Mouse (Mus musculus): ENCODE results near the gene Tm7sf2. TPM values are rescaled to one million over a fixed set of nuclear protein-coding genes. Genes with fewer than 3 reads are reported as not detected.

Tm7sf2 gene
- total and polyA plus RNA-seq, 3 experiments, result 7.6 to 13.1 TPM; not detected in 1

DNA sequence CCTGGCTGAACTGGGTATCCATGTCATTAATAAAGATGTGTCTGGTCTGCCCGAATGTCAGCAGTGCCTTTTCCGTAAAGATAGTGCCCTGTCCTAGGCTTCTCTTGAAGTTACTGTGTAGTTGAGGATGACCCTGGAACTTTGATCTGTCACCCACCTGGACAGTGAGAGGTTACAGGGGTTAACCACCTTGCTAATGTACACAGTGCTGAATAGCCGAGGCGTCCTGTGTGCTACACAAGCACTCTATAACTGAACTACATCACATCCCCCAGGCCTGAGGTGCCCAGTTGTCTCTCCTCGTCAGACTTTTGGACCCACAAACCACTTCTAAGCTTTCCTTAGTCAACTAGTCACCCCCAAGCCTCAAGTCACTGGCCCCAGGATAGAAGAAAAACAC, 5.8 kb downstream of the Tm7sf2 start:
- peak overlapping the region; percentile 73 to 83 for H3K4me3 ChIP-seq (ENCODE audit: control insufficient read depth in 1 of 2, insufficient read depth in 1 of 2, low read depth in 2 of 2, low read length in 2 of 2)
- no peaks in the 10 kb centered on the region for H3K27me3 ChIP-seq (ENCODE audit: control insufficient read depth in 1 of 2, insufficient read depth in 2 of 2, low read length in 2 of 2)
- no peaks in the 10 kb centered on the region for H3K9me3 ChIP-seq (replicated peaks; ENCODE audit: insufficient read depth, low read length)
- peaks cover 3 to 12% of the 10 kb centered on the region in 2 experiments; a peak in 3 of 4 replicates for H3K36me3 ChIP-seq (ENCODE audit: control insufficient read depth in 1 of 2, insufficient read depth in 2 of 2, low read length in 2 of 2)
- peak overlapping the region; percentile 93 for H3K9ac ChIP-seq (ENCODE audit: control insufficient read depth, low read depth, low read length, poor library complexity, severe bottlenecking)
- no peak overlapping the region for H3K27ac ChIP-seq (ENCODE audit: control insufficient read depth, low read depth, low read length)
- no peak for TF ChIP-seq MAZ (IDR thresholded peaks at IDR 0.05; ENCODE audit: low read depth, low read length)
- TF ChIP-seq GATA1 (IDR thresholded peaks at IDR 0.05; ENCODE audit: low read depth, low read length), result no peak
- no peak for TF ChIP-seq NELFE (IDR thresholded peaks at IDR 0.05; ENCODE audit: low read depth, low read length)
- no peak for TF ChIP-seq MXI1 (IDR thresholded peaks at IDR 0.05; ENCODE audit: low read depth, low read length)
- peak; percentile 20 for DNase-seq (ENCODE audit: low read depth, low spot score)
- H3K4me1 ChIP-seq (ENCODE audit: control insufficient read depth in 1 of 2, insufficient read depth in 2 of 2, low read length in 2 of 2), result peaks cover 0 to 15% of the 10 kb centered on the region in 2 experiments; a peak in 2 of 4 replicates
- peaks cover 32% of the 10 kb centered on the region for H3K79me2 ChIP-seq (ENCODE audit: control insufficient read depth, insufficient read depth, low read length, poor library complexity)

DNA sequence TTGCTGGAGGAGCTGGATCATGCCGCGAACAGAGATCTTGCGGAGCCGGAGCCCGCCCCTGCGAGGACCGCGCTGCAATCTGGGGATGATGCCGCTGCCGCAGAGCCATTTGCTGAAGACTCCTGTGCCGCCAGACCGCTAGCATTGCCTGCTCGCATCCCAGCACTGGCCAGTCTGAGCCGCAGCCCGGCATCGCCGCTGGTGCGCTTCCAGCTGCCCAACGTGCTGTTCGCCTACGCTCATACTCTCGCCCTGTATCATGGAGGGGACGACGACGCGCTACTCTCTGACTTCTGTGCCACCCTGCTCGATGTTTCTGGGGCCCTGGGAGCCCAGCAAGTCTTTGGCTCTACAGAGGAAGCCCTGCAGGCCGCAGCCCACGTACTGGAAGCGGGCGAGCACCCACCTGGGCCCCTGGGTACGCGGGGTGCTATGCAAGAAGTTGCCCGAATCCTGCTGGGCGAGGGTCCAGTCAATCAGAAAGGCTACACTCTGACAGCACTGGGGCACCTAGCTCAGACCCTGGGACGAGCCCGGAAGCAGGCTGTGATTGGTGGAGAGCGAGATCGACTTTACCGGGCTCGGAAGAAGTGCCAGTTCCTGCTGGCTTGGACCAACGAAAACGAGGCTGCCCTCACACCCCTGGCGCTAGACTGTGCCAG, 6.4 kb downstream of the Tm7sf2 start:
- H3K36me3 ChIP-seq (ENCODE audit: control insufficient read depth in 1 of 2, insufficient read depth in 2 of 2, low read length in 2 of 2), result peaks cover 3 to 13% of the 10 kb centered on the region in 2 experiments; a peak in 3 of 4 replicates
- TF ChIP-seq ZNF384 (IDR thresholded peaks at IDR 0.05; ENCODE audit: low read depth, low read length), result no peak
- peak; percentile 77 for TF ChIP-seq ELF1 (IDR thresholded peaks at IDR 0.05; ENCODE audit: low read depth, low read length)
- TF ChIP-seq RAD21 (IDR thresholded peaks at IDR 0.05; ENCODE audit: low read depth, low read length), result no peak
- no peak for TF ChIP-seq MXI1 (IDR thresholded peaks at IDR 0.05; ENCODE audit: low read depth, low read length)
- no peak for TF ChIP-seq MAZ (IDR thresholded peaks at IDR 0.05; ENCODE audit: low read depth, low read length)
- no peak for TF ChIP-seq TCF12 (IDR thresholded peaks at IDR 0.05; ENCODE audit: low read depth, low read length)
- no peak for TF ChIP-seq MYB (IDR thresholded peaks at IDR 0.05; ENCODE audit: low read depth, low read length)
- TF ChIP-seq POLR2A (IDR thresholded peaks at IDR 0.05; ENCODE audit: control insufficient read depth in 1 of 2, insufficient read depth in 1 of 2, low read depth in 1 of 2, low read length in 2 of 2, poor library complexity in 1 of 2), result peak; percentile 20 to 52; a peak in 1 of 4 replicates
- TF ChIP-seq CTCF (IDR thresholded peaks at IDR 0.05 in 2 of 3, conservative IDR thresholded peaks at IDR 0.05 in 1 of 3; ENCODE audit: control insufficient read depth in 1 of 3, insufficient read depth in 1 of 3, low read depth in 2 of 3, low read length in 3 of 3, poor library complexity in 1 of 3, severe bottlenecking in 1 of 3), result no peak
- no peak for TF ChIP-seq ZKSCAN1 (IDR thresholded peaks at IDR 0.05; ENCODE audit: low read depth, low read length)
- no peak for TF ChIP-seq MAFK (IDR thresholded peaks at IDR 0.05; ENCODE audit: borderline replicate concordance, low read depth, low read length)
- no peak for TF ChIP-seq RCOR1 (IDR thresholded peaks at IDR 0.05; ENCODE audit: low read depth, low read length)
- TF ChIP-seq E2F4 (IDR thresholded peaks at IDR 0.05; ENCODE audit: borderline replicate concordance, low read depth, low read length), result no peak
- TF ChIP-seq BHLHE40 (IDR thresholded peaks at IDR 0.05; ENCODE audit: borderline replicate concordance, low read depth, low read length), result no peak
- TF ChIP-seq SIN3A (IDR thresholded peaks at IDR 0.05; ENCODE audit: low read length), result no peak; the same call in 1 of the 2 replicates
- TF ChIP-seq KAT2A (conservative IDR thresholded peaks at IDR 0.05; ENCODE audit: low read depth, low read length), result no peak
- TF ChIP-seq NRF1 (IDR thresholded peaks at IDR 0.05; ENCODE audit: insufficient read depth, low read depth, low read length, poor library complexity, severe bottlenecking), result no peak
- TF ChIP-seq ZC3H11A (IDR thresholded peaks at IDR 0.05; ENCODE audit: low read depth, low read length), result no peak
- no peak for TF ChIP-seq MYC (IDR thresholded peaks at IDR 0.05; ENCODE audit: low read depth, low read length)
- TF ChIP-seq MAX (IDR thresholded peaks at IDR 0.05; ENCODE audit: low read length), result 0 out of 2 replicates have a peak, but pooled peaks have one; percentile 13
- no peak for TF ChIP-seq ZMIZ1 (IDR thresholded peaks at IDR 0.05; ENCODE audit: low read depth, low read length)
- TF ChIP-seq CHD1 (IDR thresholded peaks at IDR 0.05; ENCODE audit: low read depth, low read length), result no peak
- TF ChIP-seq HCFC1 (IDR thresholded peaks at IDR 0.05; ENCODE audit: low read depth, low read length), result no peak
- no peak for TF ChIP-seq CHD2 (IDR thresholded peaks at IDR 0.05; ENCODE audit: low read length)
- TF ChIP-seq NELFE (IDR thresholded peaks at IDR 0.05; ENCODE audit: low read depth, low read length), result peak; percentile 46
- TF ChIP-seq POLR2AphosphoS5 (IDR thresholded peaks at IDR 0.05; ENCODE audit: borderline replicate concordance, low read depth, low read length), result no peak; the same call in 1 of the 2 replicates
- TF ChIP-seq USF2 (IDR thresholded peaks at IDR 0.05; ENCODE audit: borderline replicate concordance in 1 of 2, insufficient read depth in 1 of 2, low read depth in 1 of 2, low read length in 2 of 2), result no peak
- no peak for TF ChIP-seq GABPA (IDR thresholded peaks at IDR 0.05; ENCODE audit: low read depth, low read length)
- no peak; the same call in 1 of the 2 replicates for TF ChIP-seq POLR2AphosphoS2 (IDR thresholded peaks at IDR 0.05; ENCODE audit: low read length)

More for the DNA sequence above, 6.4 kb downstream of the Tm7sf2 start:
- Histone ChIP-seq H3K9ac (ENCODE audit: control insufficient read depth, low read depth, low read length, poor library complexity, severe bottlenecking) (peak overlapping the region; percentile 93), H3K4me1 (ENCODE audit: control insufficient read depth in 1 of 2, insufficient read depth in 2 of 2, low read length in 2 of 2) (peaks cover 0 to 14% of the 10 kb centered on the region in 2 experiments; a peak in 2 of 4 replicates), H3K9me3 (replicated peaks; ENCODE audit: insufficient read depth, low read length) (no peaks in the 10 kb centered on the region), H3K27me3 (ENCODE audit: control insufficient read depth in 1 of 2, insufficient read depth in 2 of 2, low read length in 2 of 2) (no peaks in the 10 kb centered on the region), H3K27ac (ENCODE audit: control insufficient read depth, low read depth, low read length) (peak overlapping the region; percentile 89), H3K4me3 (ENCODE audit: control insufficient read depth in 1 of 2, insufficient read depth in 1 of 2, low read depth in 2 of 2, low read length in 2 of 2) (peak overlapping the region; percentile 73 to 83), H3K79me2 (ENCODE audit: control insufficient read depth, insufficient read depth, low read length, poor library complexity) (peaks cover 39% of the 10 kb centered on the region)
- peak; percentile 79 for DNase-seq (ENCODE audit: low read depth, low spot score)

All from MEL (cell line).